Mouse (Mus musculus) left cerebral cortex, postnatal 4 days (tissue): ENCODE measurements around the gene Josd1. TPM values are rescaled to one million over a fixed set of nuclear protein-coding genes. Genes with fewer than 3 reads are reported as not detected.
"Not testable (repeated sequence)": the region's sequence is repeated elsewhere in the genome, so short reads cannot be mapped to it uniquely, and the experiment has no call there.

ENCODE experiments used
- DNase-seq: peaks from one replicate; pipeline ENCODE4 v3.0.0-alpha.2; 2022
- intact Hi-C: fragments of 180-260 bp; cut with DNase I; formaldehyde crosslinking; loops from one replicate; pipeline ENCODE4 v1.15.1; 2025
- total RNA-seq, 2 experiments: library from RNA; stranded (reverse); gene quantifications; 2 replicates each; pipeline ENCODE4 v1.2.3; 2021

Gene Josd1
- total RNA-seq, 2 experiments from 2014 or later, result 31.2 to 32.0 TPM

GRCm38 (mm10) chr15:79693740-79694139, 6.0 kb upstream of the Josd1 start:
- no peak for DNase-seq
- intact Hi-C loops, result no loop called here

DNA sequence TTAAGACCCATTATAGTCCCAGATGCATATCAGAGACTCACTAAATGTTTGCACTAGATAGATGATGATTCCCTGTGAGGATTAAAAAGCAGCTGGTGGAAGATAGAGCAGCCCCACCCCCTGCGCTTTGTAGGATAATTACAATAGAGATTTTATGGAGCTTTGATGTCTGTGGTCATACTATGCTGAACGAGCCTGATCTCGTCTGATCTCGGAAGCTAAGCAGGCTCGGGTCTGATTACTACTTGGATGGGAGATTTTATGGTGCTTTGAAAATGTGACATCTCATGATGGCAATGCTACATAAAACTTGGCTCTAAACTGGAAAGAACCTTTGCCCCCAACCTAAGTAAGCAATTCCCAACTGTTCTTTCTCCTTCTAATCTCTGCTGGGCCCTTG, 4.6 kb upstream of the Josd1 start:
- no peak for DNase-seq
- intact Hi-C loops, result no loop called here

GRCm38 (mm10) chr15:79691023-79691508, 3.3 kb upstream of the Josd1 start:
- DNase-seq, result peak; percentile 46
- intact Hi-C loops, result no loop called here

- DNase-seq, result peak; percentile 98
- intact Hi-C loops, result no loop called here
Measured at GRCm38 (mm10) chr15:79690426-79691022, 2.8 kb upstream of the Josd1 start, which contains the start of gene Gtpbp1. Gene Gtpbp1 (plus strand): TSS chr15:79690845.

GRCm38 (mm10) chr15:79689662-79690425, 2.1 kb upstream of the Josd1 start:
- DNase-seq, result no peak
- intact Hi-C loops, result no loop called here

GRCm38 (mm10) chr15:79688268-79688956, 693 bp upstream of the Josd1 start:
- intact Hi-C loops, result no loop called here

GRCm38 (mm10) chr15:79687175-79687574, 544 bp downstream of the Josd1 start:
- intact Hi-C loops, result no loop called here
- peak; percentile 48 for DNase-seq

More at GRCm38 (mm10) chr15:79688268-79688956, 693 bp upstream of the Josd1 start:
- DNase-seq, result no peak

- no peak for DNase-seq
- intact Hi-C loops, result no loop called here
Measured at GRCm38 (mm10) chr15:79686046-79686869, 1.5 kb downstream of the Josd1 start.

DNA sequence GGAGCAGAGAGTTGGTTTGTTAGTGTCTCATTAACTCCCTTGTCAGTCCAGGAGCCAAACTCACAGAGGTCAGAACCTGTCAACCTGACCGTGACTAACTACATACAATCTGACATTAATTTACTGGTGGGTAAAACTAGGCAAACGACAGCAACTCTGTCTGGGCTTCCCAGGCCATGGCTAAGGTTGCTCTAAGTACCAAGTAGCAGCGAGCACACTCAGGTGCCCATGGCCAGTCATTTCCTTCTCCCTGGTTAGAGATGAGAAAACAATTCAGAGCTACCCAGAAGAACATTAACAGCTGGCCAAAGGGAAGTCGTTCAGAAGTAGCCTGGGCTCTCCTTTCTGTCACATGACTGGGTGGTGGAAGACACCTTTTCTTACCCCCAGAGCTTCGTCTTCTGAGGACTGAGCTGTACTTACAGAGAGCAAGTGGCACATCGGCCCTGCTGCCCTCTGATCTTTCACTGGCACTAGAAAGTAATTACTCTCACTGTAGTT, 2.5 kb downstream of the Josd1 start:
- DNase-seq, result no peak
- intact Hi-C loops, result no loop called here

DNA sequence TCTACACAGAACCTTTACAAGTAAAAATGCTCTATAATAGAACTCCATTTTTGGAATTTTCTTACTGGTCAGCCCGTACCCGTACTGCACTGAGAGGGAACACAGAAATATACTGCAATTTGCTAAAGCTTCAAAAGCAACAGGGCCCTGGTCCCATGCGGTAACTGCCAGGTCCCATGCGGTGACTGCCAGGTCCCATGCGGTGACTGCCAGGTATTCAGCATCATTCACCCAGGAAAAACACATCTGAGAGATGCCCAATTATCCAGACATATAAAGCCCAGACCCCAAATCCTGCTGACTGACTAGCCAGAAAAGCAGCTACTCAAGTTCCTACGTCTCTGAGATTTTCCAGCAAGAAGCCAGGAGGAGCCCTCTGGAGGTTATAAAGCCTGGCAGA, 3.1 kb downstream of the Josd1 start:
- no peak for DNase-seq
- intact Hi-C loops, result no loop called here

- DNase-seq, result no peak
- intact Hi-C loops, result no loop called here
Measured at GRCm38 (mm10) chr15:79683707-79684465, 3.8 kb downstream of the Josd1 start.

DNA sequence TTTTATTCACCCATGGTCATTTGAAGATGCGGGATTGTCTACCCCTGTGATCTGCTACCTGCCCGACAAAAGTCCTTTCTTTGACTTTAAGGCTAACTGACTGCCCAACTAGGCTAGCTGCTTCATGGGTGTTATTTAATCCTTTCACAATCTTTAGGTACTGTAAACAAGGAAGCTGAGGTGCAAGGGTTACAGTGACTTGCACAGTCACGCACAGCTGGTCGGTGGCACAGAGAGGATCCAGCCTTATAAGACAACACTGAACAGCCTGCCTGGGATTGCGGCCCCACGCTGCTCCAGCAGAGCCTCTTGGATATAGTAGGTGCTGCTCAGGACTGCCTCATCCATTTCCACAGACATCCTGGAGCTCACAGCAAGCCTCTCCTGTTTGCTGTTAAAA, 4.6 kb downstream of the Josd1 start:
- intact Hi-C loops, result no loop called here
- DNase-seq, result no peak

DNA sequence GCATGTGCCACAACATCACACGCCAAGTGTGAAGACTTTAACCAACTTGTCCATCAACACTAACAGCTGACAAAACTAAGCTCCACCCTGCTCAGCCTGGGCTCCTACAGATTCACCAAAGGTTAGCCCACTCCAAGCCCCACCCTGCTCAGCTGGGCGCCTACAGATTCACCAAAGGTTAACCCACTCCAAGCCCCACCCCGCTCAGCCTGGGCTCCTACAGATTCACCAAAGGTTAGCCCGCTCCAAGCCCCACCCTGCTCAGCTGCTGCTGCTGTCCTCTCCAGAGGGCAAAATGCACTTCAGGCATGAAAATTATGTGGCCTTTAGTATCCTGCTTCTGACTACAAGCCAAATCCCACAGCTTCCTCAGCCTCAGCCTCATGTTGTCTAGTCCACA, 5.7 kb downstream of the Josd1 start:
- DNase-seq, result no peak
- intact Hi-C loops, result no loop called here

DNA sequence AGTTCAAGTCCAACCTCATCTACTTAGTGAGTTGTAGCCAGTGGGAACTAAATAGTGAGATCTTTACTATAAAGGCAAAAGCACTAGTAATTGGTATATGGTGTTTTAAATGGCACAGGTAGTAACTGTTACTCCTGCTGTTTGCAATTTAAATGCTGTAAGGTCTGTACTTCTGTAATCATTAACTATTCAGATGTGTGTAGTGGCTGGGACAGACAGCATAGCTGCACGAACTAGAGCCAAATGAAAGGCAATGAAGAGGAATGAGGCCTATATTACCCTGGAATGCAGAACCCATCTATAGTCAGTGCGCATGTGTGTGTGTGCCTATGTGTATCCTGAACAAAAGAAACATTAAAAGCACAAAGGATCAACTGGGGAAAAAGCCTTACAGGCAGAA, 9.8 kb downstream of the Josd1 start:
- intact Hi-C loops, result no loop called here

GRCm38 (mm10) chr15:79671828-79672348, 15.8 kb downstream of the Josd1 start:
- intact Hi-C loops, result not testable (repeated sequence)
- DNase-seq, result peak; percentile 24

More for the DNA sequence above, 9.8 kb downstream of the Josd1 start:
- no peak for DNase-seq

- intact Hi-C loops, result no loop called here
- no peak for DNase-seq
Measured at GRCm38 (mm10) chr15:79670972-79671299, 16.8 kb downstream of the Josd1 start.

DNA sequence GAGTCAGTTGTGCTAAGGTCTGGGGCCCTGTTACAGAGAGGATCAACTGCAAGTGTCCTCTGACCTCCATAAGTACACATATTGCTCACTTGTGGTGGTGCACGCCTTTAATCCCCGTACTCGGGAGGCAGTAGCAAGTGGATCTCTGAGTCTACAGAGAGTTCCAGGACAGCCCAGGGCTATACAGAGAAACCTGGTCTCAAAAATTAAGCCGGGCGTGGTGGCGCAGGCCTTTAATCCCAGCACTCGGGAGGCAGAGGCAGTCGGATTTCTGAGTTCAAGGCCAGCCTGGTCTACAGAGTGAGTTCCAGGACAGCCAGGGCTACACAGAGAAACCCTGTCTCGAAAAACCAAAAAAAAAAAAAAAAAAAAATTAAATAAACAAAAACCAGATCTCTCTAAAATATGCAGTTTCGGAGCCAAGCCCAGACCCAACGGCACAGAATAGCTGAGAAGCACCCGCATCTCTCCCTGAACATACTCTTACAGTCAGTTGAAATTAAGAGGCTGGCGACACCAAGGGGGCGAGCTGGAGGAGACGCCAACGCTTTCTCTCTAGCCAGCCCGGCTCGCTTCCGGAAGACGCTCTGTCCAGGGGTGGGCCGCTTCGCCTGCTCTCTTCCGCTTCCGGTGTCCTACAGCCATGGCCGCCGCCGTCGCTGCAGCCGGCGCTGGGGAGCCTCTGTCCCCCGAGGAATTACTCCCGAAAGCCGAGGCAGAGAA, 17.3 kb downstream of the Josd1 start, which contains the start of gene Tomm22:
Tomm22 (plus strand) TSS at position 613 of the 723 bp plus-strand sequence.
- intact Hi-C loops, result no loop called here
- DNase-seq, result peak; percentile 90

DNA sequence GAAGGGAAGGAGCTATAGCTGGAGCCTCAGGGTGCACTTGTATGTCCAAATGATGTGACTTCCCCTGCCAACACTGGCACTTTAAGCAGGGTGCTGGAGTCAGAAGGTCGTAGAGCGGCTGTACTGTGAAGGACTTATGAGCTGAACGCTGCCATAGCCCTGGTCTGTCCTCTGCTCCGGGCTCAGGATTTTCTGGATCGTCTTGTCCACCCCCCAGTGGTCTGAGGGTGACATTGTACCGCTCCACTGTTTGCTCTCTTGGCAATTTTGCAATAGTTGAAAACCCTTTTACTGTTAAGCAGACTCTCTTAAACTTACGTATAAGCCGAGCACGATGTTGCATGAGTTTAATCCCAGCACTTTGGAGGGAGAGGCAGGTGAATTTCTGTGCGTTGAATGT, 18.5 kb downstream of the Josd1 start:
- DNase-seq, result no peak
- intact Hi-C loops, result no loop called here

GRCm38 (mm10) chr15:79664666-79665065, 23.1 kb downstream of the Josd1 start:
- intact Hi-C loops, result no loop called here
- DNase-seq, result no peak
